Mouse (Mus musculus) CH12.LX (cell line): Measurements from ENCODE around the gene Trp53i13. TPM values are rescaled to one million over a fixed set of nuclear protein-coding genes. Genes with fewer than 3 reads are reported as not detected.

Experiments used
- DNase-seq: peaks from one replicate; pipeline ENCODE4 v3.0.0-alpha.2; 2013; ENCODE audit errors: extremely low read depth
- H3K27ac ChIP-seq: 2 replicates; pipeline ENCODE4 v1.5.1; 2012; ENCODE audit warnings: low read depth, mild to moderate bottlenecking, control low read depth, moderate library complexity; ENCODE audit not compliant: insufficient read depth
- H3K27me3 ChIP-seq: replicated peaks from 2 replicates; pipeline ENCODE3; 2012; ENCODE audit warnings: inconsistent platforms
- H3K36me3 ChIP-seq, 2 experiments: replicated peaks in 1 of 2; 2 replicates each; pipeline versions ENCODE3 to v1.6.1; 2012; ENCODE audit warnings: inconsistent platforms in 1 of 2, low read length in 1 of 2, mild to moderate bottlenecking in 1 of 2, mixed read lengths in 1 of 2, moderate library complexity in 1 of 2; ENCODE audit not compliant: control insufficient read depth in 1 of 2, insufficient read depth in 1 of 2
- H3K4me1 ChIP-seq, 2 experiments: 2 replicates each; pipeline ENCODE4 v1.6.1; 2012; ENCODE audit warnings: inconsistent platforms in 1 of 2, moderate library complexity in 1 of 2; ENCODE audit not compliant: insufficient read depth in 2 of 2, control insufficient read depth in 1 of 2
- H3K4me2 ChIP-seq: 2 replicates; pipeline ENCODE4 v1.6.1; 2012; ENCODE audit warnings: low read depth, mild to moderate bottlenecking, control low read depth; ENCODE audit not compliant: poor library complexity, insufficient read depth, severe bottlenecking
- H3K4me3 ChIP-seq, 3 experiments: fragments of 150-350 bp in 1 of 3; sonication (generic) in 1 of 3; replicated peaks in 1 of 3; 2 replicates each; pipeline versions ENCODE3 to v1.5.1; 2011 to 2012; ENCODE audit warnings: low read depth in 2 of 3, low read length in 2 of 3, mild to moderate bottlenecking in 2 of 3, moderate library complexity in 2 of 3, control low read depth in 1 of 3, improper control_type of control experiment in 1 of 3, inconsistent platforms in 1 of 3, mixed read lengths in 1 of 3; ENCODE audit not compliant: poor library complexity in 1 of 3
- H3K79me2 ChIP-seq: replicated peaks from 2 replicates; pipeline ENCODE4 v1.6.1; 2012; ENCODE audit warnings: mild to moderate bottlenecking, moderate library complexity; ENCODE audit not compliant: control insufficient read depth, poor library complexity, insufficient read depth, severe bottlenecking; ENCODE audit errors: extremely low read depth
- H3K9ac ChIP-seq: 2 replicates; pipeline ENCODE4 v1.6.1; 2012; ENCODE audit warnings: low read depth, mild to moderate bottlenecking, control low read depth, moderate library complexity; ENCODE audit not compliant: insufficient read depth
- H3K9me3 ChIP-seq: replicated peaks from 2 replicates; pipeline ENCODE3; 2012; ENCODE audit warnings: low read length, inconsistent platforms, mixed read lengths
- BHLHE40 ChIP-seq: IDR thresholded peaks from 2 replicates; pipeline ENCODE4 v1.6.1; 2011; ENCODE audit warnings: mild to moderate bottlenecking, low read depth, low read length, improper control_type of control experiment
- CHD2 ChIP-seq: IDR thresholded peaks from 2 replicates; pipeline ENCODE4 v1.6.1; 2011; ENCODE audit warnings: low read length, improper control_type of control experiment
- CTCF ChIP-seq, 2 experiments: IDR thresholded peaks in 1 of 2; conservative IDR thresholded peaks in 1 of 2; 2 replicates each; pipeline ENCODE4 v1.5.1; 2011 to 2012; ENCODE audit warnings: low read depth in 2 of 2, low read length in 2 of 2, improper control_type of control experiment in 1 of 2, inconsistent platforms in 1 of 2, mild to moderate bottlenecking in 1 of 2, moderate library complexity in 1 of 2
- EP300 ChIP-seq: IDR thresholded peaks from 2 replicates; pipeline ENCODE4 v1.6.1; 2011; ENCODE audit warnings: low read length, improper control_type of control experiment
- HCFC1 ChIP-seq: IDR thresholded peaks from 2 replicates; pipeline ENCODE4 v1.6.1; 2012; ENCODE audit warnings: low read depth, mild to moderate bottlenecking, inconsistent platforms, low read length, improper control_type of control experiment
- JUN ChIP-seq: IDR thresholded peaks from 2 replicates; pipeline ENCODE4 v1.6.1; 2011; ENCODE audit warnings: low read depth, mild to moderate bottlenecking, low read length, improper control_type of control experiment, moderate library complexity; ENCODE audit not compliant: insufficient read depth
- MAX ChIP-seq: IDR thresholded peaks from 2 replicates; pipeline ENCODE4 v1.6.1; 2011; ENCODE audit warnings: low read length, improper control_type of control experiment
- MAZ ChIP-seq: IDR thresholded peaks from 2 replicates; pipeline ENCODE4 v1.6.1; 2012; ENCODE audit warnings: low read depth, mild to moderate bottlenecking, inconsistent platforms, low read length, improper control_type of control experiment, moderate library complexity
- MYC ChIP-seq: IDR thresholded peaks from 2 replicates; pipeline ENCODE4 v1.6.1; 2011; ENCODE audit warnings: low read depth, mild to moderate bottlenecking, improper control_type of control experiment, low read length
- NELFE ChIP-seq: IDR thresholded peaks from 2 replicates; pipeline ENCODE4 v1.6.1; 2011; ENCODE audit warnings: low read depth, low read length, improper control_type of control experiment
- PAX5 ChIP-seq: IDR thresholded peaks from 2 replicates; pipeline ENCODE4 v1.6.1; 2012; ENCODE audit warnings: low read length, inconsistent platforms, mixed read lengths
- SIN3A ChIP-seq: IDR thresholded peaks from 2 replicates; pipeline ENCODE4 v1.6.1; 2012; ENCODE audit warnings: low read length, improper control_type of control experiment, inconsistent platforms
- SMC3 ChIP-seq: IDR thresholded peaks from 2 replicates; pipeline ENCODE4 v1.6.1; 2011; ENCODE audit warnings: low read depth, low read length, improper control_type of control experiment
- TCF12 ChIP-seq: IDR thresholded peaks from 2 replicates; pipeline ENCODE4 v1.6.1; 2014; ENCODE audit warnings: low read depth, mild to moderate bottlenecking, inconsistent platforms, low read length, improper control_type of control experiment
- UBTF ChIP-seq: IDR thresholded peaks from 2 replicates; pipeline ENCODE4 v1.6.1; 2012; ENCODE audit warnings: low read depth, mild to moderate bottlenecking, inconsistent platforms, low read length, improper control_type of control experiment, moderate library complexity
- ZKSCAN1 ChIP-seq: IDR thresholded peaks from 2 replicates; pipeline ENCODE4 v1.6.1; 2012; ENCODE audit warnings: low read depth, inconsistent platforms, low read length, improper control_type of control experiment, borderline replicate concordance
- dilution Hi-C: fragments of 300-500 bp; cut with MboI; formaldehyde crosslinking; loops from 2 replicates; pipeline ENCODE4 v1.14.3; 2020; ENCODE audit warnings: low sequenced_read_pairs; ENCODE audit not compliant: extremely low pct_unique_long_range_greater_than_20kb, extremely low pct_ligation_motif_present
- in situ Hi-C: fragments of 300-500 bp; cut with MboI; formaldehyde crosslinking; loops from 3 replicates; pipeline ENCODE4 v1.14.3; 2019; ENCODE audit warnings: low sequenced_read_pairs, low pct_ligation_motif_present, low pct_unique_long_range_greater_than_20kb, mixed read lengths
- polyA plus RNA-seq: library from polyadenylated mRNA; unstranded; fragments of >175 nt; gene quantifications from 2 replicates; pipeline ENCODE4 v1.2.1, GENCODE M21; 2012; ENCODE audit warnings: low read depth; ENCODE audit not compliant: insufficient read length
- total RNA-seq, 2 experiments: library from RNA; depleted of rRNA; stranded (reverse); fragments of 300-350 nt in 1 of 2; fragments of >200 nt in 1 of 2; gene quantifications; 2 replicates each; pipeline ENCODE4 v1.2.3; 2012 to 2014

Trp53i13 gene
- total and polyA plus RNA-seq, 3 experiments: 6.7 to 12.8 (median 12.6) TPM

- no peak overlapping the region for H3K4me2 ChIP-seq
- H3K79me2 ChIP-seq: peaks cover 31% of the 10 kb centered on the region
- no peak for TF ChIP-seq EP300
- TF ChIP-seq TCF12: no peak
- TF ChIP-seq ZKSCAN1: no peak
- TF ChIP-seq SMC3: no peak
- TF ChIP-seq SIN3A: no peak
- TF ChIP-seq MYC: no peak
- no peak for TF ChIP-seq PAX5
- TF ChIP-seq MAX: no peak
- no peak for TF ChIP-seq CTCF (conservative IDR thresholded peaks at IDR 0.05 in 1 of 2, IDR thresholded peaks at IDR 0.05 in 1 of 2; ENCODE audit: low read depth in 2 of 2, low read length in 2 of 2)
- no peak for TF ChIP-seq CHD2
- no peak for TF ChIP-seq HCFC1
- TF ChIP-seq BHLHE40: no peak
- TF ChIP-seq JUN: no peak
- TF ChIP-seq UBTF: no peak
- TF ChIP-seq, all 38 proteins: peak for 0
- Histone ChIP-seq H3K36me3 (peaks cover 32 to 73% of the 10 kb centered on the region in 2 experiments), H3K9ac (no peak overlapping the region), H3K9me3 (no peaks in the 10 kb centered on the region), H3K27me3 (no peaks in the 10 kb centered on the region), H3K4me1 (peaks cover 19 to 54% of the 10 kb centered on the region in 2 experiments), H3K4me3 (no peak overlapping the region), H3K27ac (no peak overlapping the region)
- DNase-seq: no peak
- in situ Hi-C loops: loop anchor here (5.0 kb wide), 1 partner anchor 124 kb away; no protein-coding TSS in a partner anchor
- dilution Hi-C loops: no loop called here
Observed at GRCm38 (mm10) chr11:77498261-77499139, 17.3 kb downstream of the Trp53i13 start.

GRCm38 (mm10) chr11:77497851-77498250, 17.9 kb downstream of the Trp53i13 start:
- no peak overlapping the region for H3K4me3 ChIP-seq
- H3K27me3 ChIP-seq: no peaks in the 10 kb centered on the region
- in situ Hi-C loops (loop anchor here (5.0 kb wide), 1 partner anchor 124 kb away; no protein-coding TSS in a partner anchor), dilution Hi-C loops (no loop called here)
- H3K36me3 ChIP-seq: peaks cover 25 to 66% of the 10 kb centered on the region in 2 experiments
- TF ChIP-seq NELFE (no peak), ZKSCAN1 (no peak), MAZ (0 out of 2 replicates have a peak, but pooled peaks have one; percentile 0)
- no peak overlapping the region for H3K4me2 ChIP-seq
- H3K4me1 ChIP-seq: peaks cover 19 to 54% of the 10 kb centered on the region in 2 experiments
- H3K27ac ChIP-seq: no peak overlapping the region
- no peak overlapping the region for H3K9ac ChIP-seq
- no peaks in the 10 kb centered on the region for H3K9me3 ChIP-seq
- DNase-seq: no peak
- peaks cover 34% of the 10 kb centered on the region for H3K79me2 ChIP-seq
